8 mouse cellular contexts compared by ENCODE assay signal in genomic region chr15:98607557-98607956, GRCm38 (mm10). TPM values are rescaled to one million over a fixed set of nuclear protein-coding genes. Genes with fewer than 3 reads are reported as not detected.
A peak's percentile ranks its signal among the peaks of the same experiment; 100 is the strongest.
DNase-seq lines count a peak whose midpoint lies in the region; ATAC-seq lines count a peak whose summit lies in the region.

No protein-coding gene starts in this region.

- H3K9me3 ChIP-seq in midbrain, embryonic 16.5 days (replicated peaks; ENCODE audit: control insufficient read depth, low read length, poor library complexity, severe bottlenecking), result no peaks in the 10 kb centered on the region

- intact Hi-C loops in heart, postnatal 25 days (cut with DNase I), result no loop called here
- intact Hi-C loops in left cerebral cortex, postnatal 14 days (cut with DNase I), result no loop called here

- H3K4me2 ChIP-seq in midbrain, embryonic 16.5 days (ENCODE audit: low read length), result peak overlapping the region; percentile 70

- peaks cover 8% of the 10 kb centered on the region; the same call in 1 of the 2 replicates for H3K36me3 ChIP-seq in midbrain, embryonic 16.5 days (ENCODE audit: control insufficient read depth, insufficient read depth, low read length)

- DNase-seq in MEL-GATA-1-ER (ENCODE audit: extremely low read depth, low read depth), result peak; percentile 43
- peak; percentile 77 for DNase-seq in heart, postnatal 25 days (ENCODE audit: low spot score)
- DNase-seq in kidney, postnatal 4 days, result peak; percentile 78 to 85
- DNase-seq in left cerebral cortex, postnatal 14 days (ENCODE audit: low spot score in 2 of 2), result no peak
- no peak for DNase-seq in cerebellum, adult 11-12 months

- no peak overlapping the region for H3K27ac ChIP-seq in midbrain, embryonic 16.5 days (ENCODE audit: low read length)

- 0 out of 2 replicates have a peak, but pooled peaks have one; percentile 1 for ATAC-seq in erythroblast, adult 5-6 weeks (replicated peaks; ENCODE audit: low FRiP score, poor library complexity, severe bottlenecking)
- ATAC-seq in midbrain, embryonic 16.5 days, result no peak
- ATAC-seq in monocyte, adult 5-6 weeks (replicated peaks; ENCODE audit: insufficient number of reproducible peaks, low FRiP score, low TSS enrichment, poor library complexity, severe bottlenecking), result no peak

- no peaks in the 10 kb centered on the region for H3K27me3 ChIP-seq in midbrain, embryonic 16.5 days (ENCODE audit: control insufficient read depth, insufficient read depth, low read depth, low read length)

- 21% methylated on average over 4 of the region's 4 CpGs for WGBS in midbrain, embryonic 16.5 days

- H3K4me1 ChIP-seq in midbrain, embryonic 16.5 days (ENCODE audit: control insufficient read depth, insufficient read depth, low read length), result peaks cover 33% of the 10 kb centered on the region

- H3K4me3 ChIP-seq in midbrain, embryonic 16.5 days (ENCODE audit: low read depth, low read length), result peak overlapping the region; percentile 86; the same call in 1 of the 2 replicates

- peak overlapping the region; percentile 89; the same call in 1 of the 2 replicates for H3K9ac ChIP-seq in midbrain, embryonic 16.5 days (ENCODE audit: low read depth, low read length)

RNA-seq across cellular contexts. Expression of gene Adcy6, which starts 2.3 kb away (rescaled TPM):
- total RNA-seq in erythroblast, adult 5-6 weeks (2015; ENCODE audit: low replicate concordance), result 4.8 and 26.8 TPM in 2 replicates
- 33.2 and 42.9 TPM in 2 replicates for total RNA-seq in erythroblast, adult 5-6 weeks (2017; ENCODE audit: low replicate concordance)
- 100 to 1,000 TPM; 188 to 238 TPM for total RNA-seq in heart, postnatal 25 days (2021)
- 9.9 and 10.2 TPM in 2 replicates for polyA plus RNA-seq in midbrain, embryonic 16.5 days (2015; fragmentation: Nextera tagmentation; extraction: Ambion mirVana)
- total RNA-seq in left cerebral cortex, postnatal 14 days (2021), result 10 to 100 TPM; 47.8 to 50.2 TPM
- total RNA-seq in monocyte, adult 5-6 weeks (2017), result 0.96 to 3.7 TPM in 2 of 3 replicates, not detected in the other

RNA-seq across cellular contexts. Expression of gene Cacnb3, which starts 23.1 kb away (rescaled TPM):
- total RNA-seq in erythroblast, adult 5-6 weeks (2015; ENCODE audit: low replicate concordance), result not detected in 2 replicates
- not detected in 2 replicates for total RNA-seq in erythroblast, adult 5-6 weeks (2017; ENCODE audit: low replicate concordance)
- 1 to 10 TPM; 4.1 TPM for total RNA-seq in heart, postnatal 25 days (2021)
- polyA plus RNA-seq in midbrain, embryonic 16.5 days (2015; fragmentation: Nextera tagmentation; extraction: Ambion mirVana), result 198 and 205 TPM in 2 replicates
- 100 to 1,000 TPM; 217 to 244 TPM for total RNA-seq in left cerebral cortex, postnatal 14 days (2021)
- 0.68 to 1.3 TPM in 2 of 3 replicates, not detected in the other for total RNA-seq in monocyte, adult 5-6 weeks (2017)

RNA-seq across cellular contexts. Expression of gene 4930415O20Rik, which starts 36.8 kb away (rescaled TPM):
- not detected in 2 replicates for total RNA-seq in erythroblast, adult 5-6 weeks (2015; ENCODE audit: low replicate concordance)
- not detected in 2 replicates for total RNA-seq in erythroblast, adult 5-6 weeks (2017; ENCODE audit: low replicate concordance)
- 1 to 10 TPM in 1 of 2 experiments, under 1 TPM in 1; 0.68 to 1.0 TPM for total RNA-seq in heart, postnatal 25 days (2021)
- not detected in 2 replicates for polyA plus RNA-seq in midbrain, embryonic 16.5 days (2015; fragmentation: Nextera tagmentation; extraction: Ambion mirVana)
- total RNA-seq in left cerebral cortex, postnatal 14 days (2021), result not detected
- not detected in 3 replicates for total RNA-seq in monocyte, adult 5-6 weeks (2017)

RNA-seq across cellular contexts. Expression of gene Ccnt1, which starts 36.8 kb away (rescaled TPM):
- 23.8 and 41.1 TPM in 2 replicates for total RNA-seq in erythroblast, adult 5-6 weeks (2015; ENCODE audit: low replicate concordance)
- total RNA-seq in erythroblast, adult 5-6 weeks (2017; ENCODE audit: low replicate concordance), result 37.2 and 38.3 TPM in 2 replicates
- 10 to 100 TPM; 31.0 to 31.9 TPM for total RNA-seq in heart, postnatal 25 days (2021)
- 65.3 and 73.1 TPM in 2 replicates for polyA plus RNA-seq in midbrain, embryonic 16.5 days (2015; fragmentation: Nextera tagmentation; extraction: Ambion mirVana)
- 10 to 100 TPM; 40.5 to 45.3 TPM for total RNA-seq in left cerebral cortex, postnatal 14 days (2021)
- 112 to 132 TPM (median 124 TPM) in 3 replicates for total RNA-seq in monocyte, adult 5-6 weeks (2017)

RNA-seq across cellular contexts. Expression of gene Ddx23, which starts 55.1 kb away (rescaled TPM):
- total RNA-seq in erythroblast, adult 5-6 weeks (2015; ENCODE audit: low replicate concordance), result 9.4 and 10.4 TPM in 2 replicates
- total RNA-seq in erythroblast, adult 5-6 weeks (2017; ENCODE audit: low replicate concordance), result 32.3 and 40.2 TPM in 2 replicates
- total RNA-seq in heart, postnatal 25 days (2021), result 10 to 100 TPM; 43.5 to 52.8 TPM
- 17.8 and 18.9 TPM in 2 replicates for polyA plus RNA-seq in midbrain, embryonic 16.5 days (2015; fragmentation: Nextera tagmentation; extraction: Ambion mirVana)
- total RNA-seq in left cerebral cortex, postnatal 14 days (2021), result 10 to 100 TPM; 56.0 to 57.6 TPM
- 106 to 143 TPM (median 108 TPM) in 3 replicates for total RNA-seq in monocyte, adult 5-6 weeks (2017)

Comparison
In these comparisons a context has a peak if more than half of its experiments do, and no peak if none do; other contexts are left out.
1. DNase-seq: peak in MEL-GATA-1-ER (single experiment), heart, postnatal 25 days (single experiment) and kidney, postnatal 4 days (2 of 2); none in left cerebral cortex, postnatal 14 days (0 of 2) and cerebellum, adult 11-12 months (single experiment).
2. RNA of gene Cacnb3, which starts 23.1 kb away (total RNA-seq): 217 to 244 TPM in left cerebral cortex, postnatal 14 days; 4.1 TPM in heart, postnatal 25 days, 0.68 to 1.3 TPM in monocyte, adult 5-6 weeks and not detected in erythroblast, adult 5-6 weeks; every median in the first group is over 10 times any median in the second.